Mouse (Mus musculus): ENCODE results near the gene Ppp2r1b. TPM values are rescaled to one million over a fixed set of nuclear protein-coding genes. Genes with fewer than 3 reads are reported as not detected.

Gene Ppp2r1b
- polyA plus RNA-seq, 1 experiment from 2014 or later = 74.6 TPM

GRCm38 (mm10) chr9:50849249-50849648, 4.1 kb downstream of the Ppp2r1b start:
- peak overlapping the region; percentile 23; the same call in 1 of the 2 replicates for H3K27ac ChIP-seq (ENCODE audit: low read length)
- no peak overlapping the region for H3K4me3 ChIP-seq (ENCODE audit: low read length)
- no peaks in the 10 kb centered on the region for H3K9me3 ChIP-seq (ENCODE audit: low read length)
- peaks cover 42% of the 10 kb centered on the region for H3K4me1 ChIP-seq (ENCODE audit: insufficient read depth, low read length)
- no peak overlapping the region for H3K4me2 ChIP-seq (replicated peaks; ENCODE audit: low read depth, low read length)
- H3K36me3 ChIP-seq (ENCODE audit: insufficient read depth, low read length) = no peaks in the 10 kb centered on the region
- WGBS = 20% methylated on average over 8 of the region's 8 CpGs
- ATAC-seq (ENCODE audit: low FRiP score, low TSS enrichment) = peak; percentile 55
- H3K9ac ChIP-seq (replicated peaks; ENCODE audit: low read length) = no peak overlapping the region
- no peaks in the 10 kb centered on the region for H3K27me3 ChIP-seq (ENCODE audit: insufficient read depth, low read length)

- Histone ChIP-seq H3K4me1 (ENCODE audit: insufficient read depth, low read length) (peaks cover 42% of the 10 kb centered on the region), H3K4me2 (replicated peaks; ENCODE audit: low read depth, low read length) (no peak overlapping the region), H3K4me3 (ENCODE audit: low read length) (no peak overlapping the region), H3K27ac (ENCODE audit: low read length) (no peak overlapping the region), H3K9me3 (ENCODE audit: low read length) (no peaks in the 10 kb centered on the region), H3K9ac (replicated peaks; ENCODE audit: low read length) (no peak overlapping the region), H3K27me3 (ENCODE audit: insufficient read depth, low read length) (no peaks in the 10 kb centered on the region), H3K36me3 (ENCODE audit: insufficient read depth, low read length) (no peaks in the 10 kb centered on the region)
- WGBS = 72% methylated on average over 9 of the region's 9 CpGs
- no peak for ATAC-seq (ENCODE audit: low FRiP score, low TSS enrichment)
These were observed 4.7 kb downstream of the Ppp2r1b start for GRCm38 (mm10) chr9:50849755-50850154.

DNA sequence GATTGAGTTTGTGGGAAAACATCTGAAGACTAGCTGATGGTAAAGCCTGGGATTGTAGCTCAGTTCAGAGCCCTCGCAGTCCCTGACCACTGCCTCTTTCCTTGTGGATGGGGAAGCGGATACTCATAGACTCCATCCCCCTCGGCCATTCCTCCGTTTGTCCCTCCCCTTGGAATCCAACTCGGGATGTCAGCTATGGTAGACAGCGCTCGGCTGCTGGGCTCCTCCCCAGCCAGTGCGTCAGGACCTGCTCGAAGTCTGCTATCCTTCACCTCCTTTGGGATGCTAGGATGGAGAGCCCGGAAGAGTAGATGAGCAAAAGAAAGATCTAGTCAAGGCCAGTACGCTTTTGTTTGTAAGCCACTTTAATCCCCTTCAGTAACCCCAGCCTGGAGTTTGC, 5.2 kb downstream of the Ppp2r1b start:
- WGBS = 24% methylated on average over 11 of the region's 11 CpGs
- no peaks in the 10 kb centered on the region for H3K27me3 ChIP-seq (ENCODE audit: insufficient read depth, low read length)
- peaks cover 37% of the 10 kb centered on the region for H3K4me1 ChIP-seq (ENCODE audit: insufficient read depth, low read length)
- no peak overlapping the region for H3K4me3 ChIP-seq (ENCODE audit: low read length)
- no peaks in the 10 kb centered on the region for H3K9me3 ChIP-seq (ENCODE audit: low read length)
- no peak overlapping the region; the same call in 1 of the 2 replicates for H3K4me2 ChIP-seq (replicated peaks; ENCODE audit: low read depth, low read length)
- H3K36me3 ChIP-seq (ENCODE audit: insufficient read depth, low read length) = no peaks in the 10 kb centered on the region
- ATAC-seq (ENCODE audit: low FRiP score, low TSS enrichment) = no peak
- no peak overlapping the region for H3K27ac ChIP-seq (ENCODE audit: low read length)
- no peak overlapping the region for H3K9ac ChIP-seq (replicated peaks; ENCODE audit: low read length)

- peaks cover 33% of the 10 kb centered on the region for H3K4me1 ChIP-seq (ENCODE audit: insufficient read depth, low read length)
- H3K4me2 ChIP-seq (replicated peaks; ENCODE audit: low read depth, low read length) = no peak overlapping the region
- no peak overlapping the region for H3K4me3 ChIP-seq (ENCODE audit: low read length)
- no peak for ATAC-seq (ENCODE audit: low FRiP score, low TSS enrichment)
- no peak overlapping the region for H3K27ac ChIP-seq (ENCODE audit: low read length)
- WGBS = 60% methylated on average over 8 of the region's 8 CpGs
- H3K9ac ChIP-seq (replicated peaks; ENCODE audit: low read length) = no peak overlapping the region
- H3K9me3 ChIP-seq (ENCODE audit: low read length) = no peaks in the 10 kb centered on the region
- no peaks in the 10 kb centered on the region for H3K27me3 ChIP-seq (ENCODE audit: insufficient read depth, low read length)
- no peaks in the 10 kb centered on the region for H3K36me3 ChIP-seq (ENCODE audit: insufficient read depth, low read length)
These were observed 5.6 kb downstream of the Ppp2r1b start for GRCm38 (mm10) chr9:50850713-50851112.

GRCm38 (mm10) chr9:50852634-50853349, 7.7 kb downstream of the Ppp2r1b start:
- no peak for ATAC-seq (ENCODE audit: low FRiP score, low TSS enrichment)

GRCm38 (mm10) chr9:50854376-50854775, 9.3 kb downstream of the Ppp2r1b start:
- ATAC-seq (ENCODE audit: low FRiP score, low TSS enrichment) = no peak
- Histone ChIP-seq H3K4me2 (replicated peaks; ENCODE audit: low read depth, low read length) (no peak overlapping the region), H3K36me3 (ENCODE audit: insufficient read depth, low read length) (peaks cover 7% of the 10 kb centered on the region), H3K27me3 (ENCODE audit: insufficient read depth, low read length) (no peaks in the 10 kb centered on the region), H3K27ac (ENCODE audit: low read length) (0 out of 2 replicates have a peak overlapping the region, but pooled peaks have one; percentile 2), H3K4me1 (ENCODE audit: insufficient read depth, low read length) (peaks cover 34% of the 10 kb centered on the region), H3K9me3 (ENCODE audit: low read length) (no peaks in the 10 kb centered on the region), H3K9ac (replicated peaks; ENCODE audit: low read length) (no peak overlapping the region), H3K4me3 (ENCODE audit: low read length) (no peak overlapping the region)
- 43% methylated on average over 8 of the region's 8 CpGs for WGBS

More at GRCm38 (mm10) chr9:50852634-50853349, 7.7 kb downstream of the Ppp2r1b start:
- peaks cover 34% of the 10 kb centered on the region for H3K4me1 ChIP-seq (ENCODE audit: insufficient read depth, low read length)
- no peaks in the 10 kb centered on the region for H3K9me3 ChIP-seq (ENCODE audit: low read length)
- no peak overlapping the region for H3K4me3 ChIP-seq (ENCODE audit: low read length)
- H3K4me2 ChIP-seq (replicated peaks; ENCODE audit: low read depth, low read length) = peak overlapping the region; percentile 34
- H3K27ac ChIP-seq (ENCODE audit: low read length) = no peak overlapping the region
- H3K9ac ChIP-seq (replicated peaks; ENCODE audit: low read length) = peak overlapping the region; percentile 12; the same call in 1 of the 2 replicates
- no peaks in the 10 kb centered on the region for H3K36me3 ChIP-seq (ENCODE audit: insufficient read depth, low read length)
- H3K27me3 ChIP-seq (ENCODE audit: insufficient read depth, low read length) = no peaks in the 10 kb centered on the region
- 39% methylated on average over 17 of the region's 17 CpGs for WGBS

DNA sequence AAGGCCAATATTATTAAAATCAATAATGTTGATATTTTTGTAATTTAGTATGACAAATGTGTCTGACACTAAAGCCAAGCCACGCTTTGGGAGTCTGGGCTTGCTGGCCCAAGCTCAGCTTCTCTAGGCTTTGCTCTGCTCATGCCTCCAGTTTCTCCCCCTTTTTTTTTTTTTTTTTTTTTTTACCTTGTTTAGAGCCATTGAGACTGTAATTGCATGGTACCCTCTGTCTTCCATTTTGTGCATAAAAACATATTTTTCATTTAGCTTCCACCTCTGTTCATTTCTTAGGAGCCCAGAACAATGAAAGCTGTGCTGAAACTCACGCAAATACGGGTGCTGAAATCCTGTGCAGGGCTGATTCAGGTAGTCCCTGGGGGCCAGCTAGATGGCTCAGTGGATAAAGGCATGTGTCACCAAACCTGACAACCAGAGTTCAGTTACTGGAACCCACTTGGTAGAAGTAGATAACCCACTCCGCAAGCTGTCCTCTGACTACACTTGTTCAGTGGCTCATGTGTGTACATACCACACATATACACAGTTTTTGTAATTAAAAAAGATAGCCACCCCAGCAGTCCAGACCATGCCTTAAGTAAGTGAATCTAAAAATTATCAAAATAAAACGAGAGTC, 10.1 kb downstream of the Ppp2r1b start:
- no peak for ATAC-seq (ENCODE audit: low FRiP score, low TSS enrichment)
- H3K4me3 ChIP-seq (ENCODE audit: low read length) = no peak overlapping the region
- H3K9ac ChIP-seq (replicated peaks; ENCODE audit: low read length) = no peak overlapping the region
- no peak overlapping the region for H3K27ac ChIP-seq (ENCODE audit: low read length)
- no peaks in the 10 kb centered on the region for H3K27me3 ChIP-seq (ENCODE audit: insufficient read depth, low read length)
- H3K4me2 ChIP-seq (replicated peaks; ENCODE audit: low read depth, low read length) = no peak overlapping the region
- H3K9me3 ChIP-seq (ENCODE audit: low read length) = no peaks in the 10 kb centered on the region
- H3K36me3 ChIP-seq (ENCODE audit: insufficient read depth, low read length) = peaks cover 16% of the 10 kb centered on the region
- peaks cover 34% of the 10 kb centered on the region for H3K4me1 ChIP-seq (ENCODE audit: insufficient read depth, low read length)
- whole genome bisulfite sequencing = 88% methylated on average over 5 of the region's 5 CpGs

DNA sequence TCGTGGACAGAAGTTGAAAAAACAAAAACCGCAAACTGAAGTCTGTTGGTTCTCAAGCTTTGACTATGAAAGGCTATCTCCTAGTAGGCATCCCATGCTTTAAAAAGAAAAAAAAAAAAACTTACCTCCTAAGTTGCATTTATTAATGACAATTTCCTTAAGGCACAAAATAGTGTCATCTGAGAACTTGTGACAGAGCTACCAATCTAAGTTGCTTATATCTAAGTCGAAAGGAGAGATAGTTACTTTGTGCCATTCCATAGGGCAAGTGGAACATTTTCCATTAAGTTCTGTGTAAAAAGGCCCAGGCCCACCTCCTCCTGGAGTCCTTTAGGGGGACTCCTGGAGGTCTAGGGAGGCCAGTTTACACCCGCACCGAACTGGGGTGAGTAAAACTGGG, 10.7 kb downstream of the Ppp2r1b start:
- Histone ChIP-seq H3K4me2 (replicated peaks; ENCODE audit: low read depth, low read length) (peak overlapping the region; percentile 75), H3K4me3 (ENCODE audit: low read length) (peak overlapping the region; percentile 86; the same call in 1 of the 2 replicates), H3K4me1 (ENCODE audit: insufficient read depth, low read length) (peaks cover 29% of the 10 kb centered on the region), H3K9ac (replicated peaks; ENCODE audit: low read length) (peak overlapping the region; percentile 70), H3K27me3 (ENCODE audit: insufficient read depth, low read length) (no peaks in the 10 kb centered on the region), H3K36me3 (ENCODE audit: insufficient read depth, low read length) (peaks cover 20% of the 10 kb centered on the region), H3K9me3 (ENCODE audit: low read length) (no peaks in the 10 kb centered on the region), H3K27ac (ENCODE audit: low read length) (peak overlapping the region; percentile 89)
- ATAC-seq (ENCODE audit: low FRiP score, low TSS enrichment) = no peak
- WGBS = 63% methylated on average over 5 of the region's 5 CpGs

DNA sequence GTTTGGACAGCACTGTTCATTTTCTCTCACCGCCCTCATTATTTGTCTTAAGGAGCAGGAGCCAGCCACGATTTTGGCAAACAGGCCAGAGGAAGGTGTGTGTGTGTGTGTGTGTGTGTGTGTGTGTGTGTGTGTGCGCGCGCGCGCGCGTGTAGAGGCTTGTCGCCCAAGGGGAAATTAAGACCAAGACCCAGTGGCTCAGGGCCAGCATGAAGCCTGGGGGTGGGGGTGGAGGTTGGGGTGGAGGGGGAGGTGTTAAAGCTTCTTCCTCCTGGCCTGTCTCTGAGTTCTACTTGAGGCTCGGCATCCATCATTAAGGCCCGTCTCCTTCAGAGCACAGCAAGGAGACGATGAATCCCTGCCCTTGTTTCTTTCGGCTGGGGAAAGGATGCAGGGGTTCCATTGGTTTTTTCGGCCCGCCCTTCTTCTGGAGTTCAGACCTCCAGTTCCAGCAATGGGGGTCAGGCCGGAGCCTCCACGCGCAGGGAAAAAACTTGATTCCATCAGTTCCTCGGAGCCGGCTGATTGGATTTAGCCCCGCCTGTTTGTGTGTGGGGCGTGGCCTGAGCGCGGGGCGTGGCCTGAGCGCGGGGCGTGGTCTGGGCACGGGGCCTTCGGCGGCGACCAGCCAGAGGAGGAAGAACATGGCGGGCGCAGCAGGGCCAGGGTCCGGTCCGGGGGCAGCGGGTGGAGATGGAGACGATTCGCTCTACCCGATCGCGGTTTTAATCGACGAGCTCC, 11.4 kb downstream of the Ppp2r1b start:
- peaks cover 27% of the 10 kb centered on the region for H3K36me3 ChIP-seq (ENCODE audit: insufficient read depth, low read length)
- peak overlapping the region; percentile 89 for H3K27ac ChIP-seq (ENCODE audit: low read length)
- peak; percentile 93 for ATAC-seq (ENCODE audit: low FRiP score, low TSS enrichment)
- WGBS = 1% methylated on average over 42 of the region's 45 CpGs
- peak overlapping the region; percentile 90 for H3K9ac ChIP-seq (replicated peaks; ENCODE audit: low read length)
- H3K4me2 ChIP-seq (replicated peaks; ENCODE audit: low read depth, low read length) = peak overlapping the region; percentile 75
- no peaks in the 10 kb centered on the region for H3K27me3 ChIP-seq (ENCODE audit: insufficient read depth, low read length)
- peaks cover 29% of the 10 kb centered on the region for H3K4me1 ChIP-seq (ENCODE audit: insufficient read depth, low read length)
- H3K9me3 ChIP-seq (ENCODE audit: low read length) = no peaks in the 10 kb centered on the region
- peak overlapping the region; percentile 86 for H3K4me3 ChIP-seq (ENCODE audit: low read length)

Measured in kidney, embryonic 16.5 days (tissue).